ENCODE assay signal across 9 mouse cellular contexts in the genomic region with DNA sequence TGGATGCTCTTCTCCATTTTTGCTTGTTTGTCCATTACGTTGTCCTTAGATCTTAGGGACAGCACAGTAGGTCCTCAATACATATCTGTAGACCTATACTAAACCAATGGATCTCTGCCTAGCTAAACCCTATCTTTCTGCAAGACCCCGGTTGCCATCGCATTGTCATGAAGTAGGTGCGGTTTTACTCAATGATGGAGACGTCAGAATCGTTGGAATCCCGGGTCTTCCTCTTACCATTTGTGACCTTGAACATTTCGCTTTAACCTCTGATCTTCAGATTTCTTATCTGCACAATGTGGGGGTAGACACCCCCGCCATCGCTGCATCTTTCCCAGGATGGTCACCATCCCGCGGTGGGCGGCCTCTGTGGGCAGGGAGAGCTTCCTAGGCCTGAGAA. TPM values are rescaled to one million over a fixed set of nuclear protein-coding genes. Genes with fewer than 3 reads are reported as not detected.
DNase-seq lines count a peak whose midpoint lies in the region; ATAC-seq lines count a peak whose summit lies in the region.
"Had no signal": no experiment of that assay in that cellular context is flagged by ENCODE, and none has a peak within 500 bp of the region (broad histone marks: within the 10 kb centered on the region; RNA-seq: fewer than 3 reads in every experiment).

No protein-coding gene starts in this region.

- H3K4me1 ChIP-seq in kidney, embryonic 14.5 days (ENCODE audit: control insufficient read depth, insufficient read depth, low read length): peaks cover 11% of the 10 kb centered on the region; the same call in 1 of the 2 replicates
- H3K4me1 ChIP-seq in embryonic facial prominence, embryonic 11.5 days (ENCODE audit: control insufficient read depth, insufficient read depth, low read length): peaks cover 3% of the 10 kb centered on the region; the same call in 1 of the 2 replicates
- peaks cover 15% of the 10 kb centered on the region for H3K4me1 ChIP-seq in hindbrain, embryonic 16.5 days (ENCODE audit: control insufficient read depth, insufficient read depth, low read depth, low read length)
- peaks cover 12% of the 10 kb centered on the region for H3K4me1 ChIP-seq in midbrain, embryonic 14.5 days (ENCODE audit: control insufficient read depth, insufficient read depth, low read length)

- H3K36me3 ChIP-seq in kidney, embryonic 14.5 days (ENCODE audit: control insufficient read depth, insufficient read depth, low read length): no peaks in the 10 kb centered on the region
- H3K36me3 ChIP-seq in embryonic facial prominence, embryonic 11.5 days (replicated peaks; ENCODE audit: control insufficient read depth, insufficient read depth, low read depth, low read length): no peaks in the 10 kb centered on the region
- no peaks in the 10 kb centered on the region for H3K36me3 ChIP-seq in hindbrain, embryonic 16.5 days (ENCODE audit: control insufficient read depth, insufficient read depth, low read length)
- no peaks in the 10 kb centered on the region for H3K36me3 ChIP-seq in midbrain, embryonic 14.5 days (ENCODE audit: control insufficient read depth, insufficient read depth, low read length)

- H3K9me3 ChIP-seq in kidney, embryonic 14.5 days (ENCODE audit: control insufficient read depth, low read length): no peaks in the 10 kb centered on the region
- H3K9me3 ChIP-seq in embryonic facial prominence, embryonic 11.5 days (replicated peaks; ENCODE audit: control insufficient read depth, low read length): no peaks in the 10 kb centered on the region
- H3K9me3 ChIP-seq in hindbrain, embryonic 16.5 days (ENCODE audit: control insufficient read depth, low read length): no peaks in the 10 kb centered on the region
- no peaks in the 10 kb centered on the region for H3K9me3 ChIP-seq in midbrain, embryonic 14.5 days (ENCODE audit: control insufficient read depth, low read length)

- H3K4me2 ChIP-seq in kidney, embryonic 14.5 days (replicated peaks; ENCODE audit: low read depth, low read length): peak overlapping the region; percentile 97
- H3K4me2 ChIP-seq in embryonic facial prominence, embryonic 11.5 days (ENCODE audit: low read depth, low read length): peak overlapping the region; percentile 95
- peak overlapping the region; percentile 87 for H3K4me2 ChIP-seq in hindbrain, embryonic 16.5 days (ENCODE audit: low read length)
- H3K4me2 ChIP-seq in midbrain, embryonic 14.5 days (ENCODE audit: low read length): peak overlapping the region; percentile 89

- H3K9ac ChIP-seq in kidney, embryonic 14.5 days (ENCODE audit: low read depth, low read length): no peak overlapping the region
- H3K9ac ChIP-seq in embryonic facial prominence, embryonic 11.5 days (replicated peaks; ENCODE audit: low read length): no peak overlapping the region
- H3K9ac ChIP-seq in hindbrain, embryonic 16.5 days (ENCODE audit: low read depth, low read length): peak overlapping the region; percentile 80
- H3K9ac ChIP-seq in midbrain, embryonic 14.5 days (replicated peaks; ENCODE audit: low read length): peak overlapping the region; percentile 69

- no peak for ATAC-seq in kidney, embryonic 14.5 days (ENCODE audit: low FRiP score, low TSS enrichment)
- no peak for ATAC-seq in embryonic facial prominence, embryonic 11.5 days (replicated peaks; ENCODE audit: insufficient number of reproducible peaks, low FRiP score, low TSS enrichment, low read depth)
- ATAC-seq in hindbrain, embryonic 16.5 days: peak; percentile 6; the same call in 1 of the 2 replicates
- ATAC-seq in midbrain, embryonic 14.5 days (ENCODE audit: low FRiP score, low TSS enrichment): no peak; the same call in 1 of the 2 replicates

- no peak overlapping the region for H3K27ac ChIP-seq in kidney, embryonic 14.5 days (ENCODE audit: low read depth, low read length)
- no peak overlapping the region for H3K27ac ChIP-seq in embryonic facial prominence, embryonic 11.5 days (replicated peaks; ENCODE audit: low read depth, low read length)
- H3K27ac ChIP-seq in hindbrain, embryonic 16.5 days (ENCODE audit: low read depth, low read length): peak overlapping the region; percentile 86
- H3K27ac ChIP-seq in midbrain, embryonic 14.5 days (replicated peaks; ENCODE audit: low read depth, low read length): peak overlapping the region; percentile 78
- H3K27ac ChIP-seq: macrophage had no signal

- H3K4me3 ChIP-seq in kidney, embryonic 14.5 days (ENCODE audit: low read length): peak overlapping the region; percentile 61
- peak overlapping the region; percentile 51 for H3K4me3 ChIP-seq in embryonic facial prominence, embryonic 11.5 days (ENCODE audit: low read depth, low read length)
- H3K4me3 ChIP-seq in hindbrain, embryonic 16.5 days (ENCODE audit: low read length): peak overlapping the region; percentile 75
- peak overlapping the region; percentile 84 for H3K4me3 ChIP-seq in midbrain, embryonic 14.5 days (replicated peaks; ENCODE audit: low read depth, low read length)

- H3K27me3 ChIP-seq in kidney, embryonic 14.5 days (ENCODE audit: control insufficient read depth, insufficient read depth, low read length): peaks cover 50% of the 10 kb centered on the region
- peaks cover 47% of the 10 kb centered on the region for H3K27me3 ChIP-seq in embryonic facial prominence, embryonic 11.5 days (ENCODE audit: control insufficient read depth, insufficient read depth, low read length)
- H3K27me3 ChIP-seq in hindbrain, embryonic 16.5 days (replicated peaks; ENCODE audit: control insufficient read depth, insufficient read depth, low read length): peaks cover 2% of the 10 kb centered on the region
- peaks cover 36% of the 10 kb centered on the region for H3K27me3 ChIP-seq in midbrain, embryonic 14.5 days (ENCODE audit: control insufficient read depth, insufficient read depth, low read length)

- 13% methylated on average over 13 of the region's 13 CpGs for WGBS in kidney, embryonic 14.5 days
- WGBS in embryonic facial prominence, embryonic 11.5 days: 13% methylated on average over 13 of the region's 13 CpGs
- WGBS in hindbrain, embryonic 16.5 days: 13% methylated on average over 13 of the region's 13 CpGs
- 12% methylated on average over 13 of the region's 13 CpGs for WGBS in midbrain, embryonic 14.5 days

- DNase-seq in kidney, adult 8-10 months: no peak
- DNase-seq in embryonic facial prominence, embryonic 11.5 days (ENCODE audit: low spot score): no peak
- DNase-seq in midbrain, embryonic 14.5 days: peak; percentile 62
- no peak for DNase-seq in adrenal gland, adult 8-10 months
- DNase-seq in right cerebral cortex, postnatal 25 days: no peak
- no peak for DNase-seq in kidney, postnatal 10 days

RNA-seq across cellular contexts. Expression of a gene that starts 38.7 kb away (rescaled TPM):
- polyA plus RNA-seq in kidney, embryonic 14.5 days (2014; fragmentation: Nextera tagmentation; extraction: Ambion mirVana): 12.9 and 20.9 TPM in 2 replicates
- 5.9 and 6.4 TPM in 2 replicates for polyA plus RNA-seq in embryonic facial prominence, embryonic 11.5 days (2014; fragmentation: Nextera tagmentation; extraction: Ambion mirVana)
- 11.0 and 12.3 TPM in 2 replicates for polyA plus RNA-seq in hindbrain, embryonic 16.5 days (2015; fragmentation: Nextera tagmentation; extraction: Ambion mirVana)
- 4.6 and 5.2 TPM in 2 replicates for polyA plus RNA-seq in midbrain, embryonic 14.5 days (2014; fragmentation: Nextera tagmentation; extraction: Ambion mirVana)
- 100 to 1,000 TPM in 2 of 4 experiments, 10 to 100 TPM in 2; 36.1 to 156 (median 79.3) TPM for total RNA-seq in adrenal gland, adult 8-10 months (2022)

RNA-seq across cellular contexts. Expression of a gene that starts 57.5 kb away (rescaled TPM):
- polyA plus RNA-seq in kidney, embryonic 14.5 days (2014; fragmentation: Nextera tagmentation; extraction: Ambion mirVana): not detected in 2 replicates
- not detected in 2 replicates for polyA plus RNA-seq in embryonic facial prominence, embryonic 11.5 days (2014; fragmentation: Nextera tagmentation; extraction: Ambion mirVana)
- 1.8 TPM in 2 replicates for polyA plus RNA-seq in hindbrain, embryonic 16.5 days (2015; fragmentation: Nextera tagmentation; extraction: Ambion mirVana)
- polyA plus RNA-seq in midbrain, embryonic 14.5 days (2014; fragmentation: Nextera tagmentation; extraction: Ambion mirVana): 1.7 and 2.0 TPM in 2 replicates
- 1 to 10 TPM in 2 of 4 experiments, under 1 TPM in 2; 0.44 to 1.7 (median 1.1) TPM for total RNA-seq in adrenal gland, adult 8-10 months (2022)
- polyA plus RNA-seq: macrophage had no signal

Comparison
In these comparisons a context has a peak if more than half of its experiments do, and no peak if none do; other contexts are left out.
1. H3K27ac ChIP-seq: peak in hindbrain, embryonic 16.5 days (single experiment) and midbrain, embryonic 14.5 days (single experiment); none in kidney, embryonic 14.5 days (single experiment) and embryonic facial prominence, embryonic 11.5 days (single experiment).
2. H3K9ac ChIP-seq: peak in hindbrain, embryonic 16.5 days (single experiment) and midbrain, embryonic 14.5 days (single experiment); none in kidney, embryonic 14.5 days (single experiment) and embryonic facial prominence, embryonic 11.5 days (single experiment).
3. Peak in every context shown above with its lines, with median percentiles within 50 percentile points of each other: H3K4me2 ChIP-seq and H3K4me3 ChIP-seq.